Mouse (Mus musculus) intestine, embryonic 14.5 days (tissue): ENCODE data around the gene Fam198b. TPM values are rescaled to one million over a fixed set of nuclear protein-coding genes. Genes with fewer than 3 reads are reported as not detected.
A peak's percentile ranks its signal among the peaks of the same experiment; 100 is the strongest.
"Not testable (repeated sequence)": the region's sequence is repeated elsewhere in the genome, so short reads cannot be mapped to it uniquely, and the experiment has no call there.

ENCODE experiments used
- ATAC-seq: fragments of 200-750 bp; cut with Nextera tagmentation; replicated peaks from 2 replicates; pipeline ENCODE4 v1.8.0; 2017; ENCODE audit warnings: low read depth, moderate number of reproducible peaks, moderate TSS enrichment, moderate library complexity; ENCODE audit not compliant: low FRiP score, low TSS enrichment
- DNase-seq: peaks from one replicate; pipeline ENCODE4 v3.0.0-alpha.2; 2018; ENCODE audit warnings: low spot score
- H3K27ac ChIP-seq: fragments of 300-500 bp; sonication (generic); 2 replicates; pipeline ENCODE4 v1.5.1; 2014; ENCODE audit warnings: low read depth, mild to moderate bottlenecking, control low read depth
- H3K27me3 ChIP-seq: fragments of 300-500 bp; sonication (generic); replicated peaks from 2 replicates; pipeline ENCODE4 v1.6.1; 2014; ENCODE audit warnings: low read length, control low read depth; ENCODE audit not compliant: control insufficient read depth, insufficient read depth
- H3K36me3 ChIP-seq: fragments of 300-500 bp; sonication (generic); 2 replicates; pipeline ENCODE4 v1.6.1; 2014; ENCODE audit warnings: low read length, control low read depth; ENCODE audit not compliant: control insufficient read depth, insufficient read depth
- H3K4me1 ChIP-seq: fragments of 300-500 bp; sonication (generic); replicated peaks from 2 replicates; pipeline ENCODE4 v1.6.1; 2014; ENCODE audit warnings: low read length, control low read depth, mixed read lengths; ENCODE audit not compliant: control insufficient read depth, insufficient read depth
- H3K4me2 ChIP-seq: fragments of 300-500 bp; sonication (generic); 2 replicates; pipeline ENCODE4 v1.6.1; 2014; ENCODE audit warnings: low read length
- H3K4me3 ChIP-seq: fragments of 300-500 bp; sonication (generic); 2 replicates; pipeline ENCODE4 v1.5.1; 2014; ENCODE audit warnings: low read depth, low read length, control low read depth, mixed read lengths
- H3K9ac ChIP-seq: fragments of 300-500 bp; sonication (generic); 2 replicates; pipeline ENCODE4 v1.6.1; 2014; ENCODE audit warnings: mild to moderate bottlenecking, low read length
- H3K9me3 ChIP-seq: fragments of 300-500 bp; sonication (generic); 2 replicates; pipeline ENCODE4 v1.6.1; 2016; ENCODE audit warnings: low read length, control low read depth; ENCODE audit not compliant: control insufficient read depth
- WGBS: fragments of 180-500 bp; shearing (Covaris S2); extraction: QIAGEN DNeasy Blood & Tissue Kit; methylation state at CpG from one replicate; pipeline ENCODE4 v1.1.7; 2014; 5-methylcytosine and 5-hydroxymethylcytosine counted together
- polyA plus RNA-seq: library from polyadenylated mRNA; unstranded; fragments of >200 nt; fragmentation: Nextera tagmentation; extraction: Ambion mirVana; gene quantifications from 2 replicates; pipeline ENCODE4 v1.2.1, GENCODE M21; 2014

Fam198b gene
- polyA plus RNA-seq, 1 experiment from 2014 or later = 10.8 TPM

DNA sequence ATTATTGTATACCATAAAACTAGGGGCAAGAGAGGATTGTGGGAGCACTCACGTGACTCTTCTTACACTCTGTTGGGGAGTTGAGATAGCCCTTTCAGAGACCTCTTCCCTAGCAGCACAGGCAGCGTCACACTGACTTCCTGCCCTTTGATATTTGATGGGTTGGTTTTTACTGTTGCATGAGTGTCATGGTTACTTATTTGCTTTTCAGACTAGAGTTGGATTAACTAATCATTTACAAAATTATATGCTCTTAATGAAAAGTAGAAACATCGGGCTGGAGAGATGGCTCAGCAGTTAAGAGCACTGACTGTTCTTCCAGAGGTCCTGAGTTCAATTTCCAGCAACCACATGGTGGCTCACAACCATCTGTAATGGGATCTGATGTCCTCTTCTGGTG, 85.2 kb downstream of the Fam198b start:
- whole genome bisulfite sequencing = 79% methylated on average over 3 of the region's 3 CpGs
- H3K4me3 ChIP-seq, H3K4me2 ChIP-seq, DNase-seq, H3K27ac ChIP-seq, H3K36me3 ChIP-seq, H3K27me3 ChIP-seq, H3K9ac ChIP-seq, H3K9me3 ChIP-seq, ATAC-seq, H3K4me1 ChIP-seq: not testable (repeated sequence)

DNA sequence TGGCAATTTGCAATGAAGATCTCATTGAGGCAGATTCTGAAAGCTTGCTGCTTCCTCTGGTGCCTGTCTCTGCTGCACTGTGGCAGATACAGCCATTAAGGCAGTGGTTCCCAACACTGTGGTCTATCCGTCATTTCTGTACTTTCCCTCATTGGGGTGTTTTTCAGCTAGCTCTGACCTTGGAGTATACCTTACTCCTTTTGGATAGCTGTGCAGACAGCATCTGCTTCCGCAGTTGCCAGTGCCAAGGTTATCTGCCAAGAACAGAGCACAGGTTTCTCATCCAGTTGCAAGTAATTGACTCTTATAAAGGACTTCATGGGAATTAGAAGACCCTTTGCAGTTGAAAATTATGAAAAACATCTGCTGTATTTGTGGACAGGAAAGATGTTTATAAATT, 85.7 kb downstream of the Fam198b start:
- H3K9me3 ChIP-seq = no peaks in the 10 kb centered on the region
- no peak overlapping the region for H3K9ac ChIP-seq
- H3K4me1 ChIP-seq = no peaks in the 10 kb centered on the region
- H3K4me3 ChIP-seq = no peak overlapping the region
- H3K4me2 ChIP-seq = no peak overlapping the region
- ATAC-seq (no peak), DNase-seq (no peak)
- no peaks in the 10 kb centered on the region for H3K27me3 ChIP-seq
- 69% methylated on average over 2 of the region's 2 CpGs for WGBS
- no peak overlapping the region for H3K27ac ChIP-seq
- H3K36me3 ChIP-seq = no peaks in the 10 kb centered on the region

DNA sequence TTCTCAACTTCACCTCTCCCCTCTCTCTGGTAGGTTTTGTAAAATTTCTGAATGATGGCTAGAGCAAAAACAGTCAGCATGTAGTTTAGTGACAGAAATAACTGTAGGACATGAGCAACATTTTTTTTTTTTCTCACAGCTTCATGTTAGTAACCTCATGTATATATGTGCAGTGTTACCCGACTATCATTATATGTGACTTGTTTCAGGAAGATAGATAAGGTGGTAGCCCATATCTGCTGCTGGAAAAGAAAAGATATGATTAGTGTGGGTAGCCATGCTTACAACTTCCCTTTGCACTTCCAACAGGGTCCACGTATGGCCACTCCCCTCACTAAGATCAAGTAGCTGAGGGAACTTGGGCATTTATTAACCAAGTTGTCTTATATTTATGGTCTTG, 86.2 kb downstream of the Fam198b start:
- Histone ChIP-seq H3K27me3 (no peaks in the 10 kb centered on the region), H3K9me3 (no peaks in the 10 kb centered on the region), H3K9ac (no peak overlapping the region), H3K4me2 (no peak overlapping the region), H3K36me3 (no peaks in the 10 kb centered on the region), H3K4me1 (no peaks in the 10 kb centered on the region), H3K4me3 (no peak overlapping the region), H3K27ac (no peak overlapping the region)
- DNase-seq (no peak), ATAC-seq (no peak)
- 64% methylated on average over 2 of the region's 2 CpGs for WGBS

DNA sequence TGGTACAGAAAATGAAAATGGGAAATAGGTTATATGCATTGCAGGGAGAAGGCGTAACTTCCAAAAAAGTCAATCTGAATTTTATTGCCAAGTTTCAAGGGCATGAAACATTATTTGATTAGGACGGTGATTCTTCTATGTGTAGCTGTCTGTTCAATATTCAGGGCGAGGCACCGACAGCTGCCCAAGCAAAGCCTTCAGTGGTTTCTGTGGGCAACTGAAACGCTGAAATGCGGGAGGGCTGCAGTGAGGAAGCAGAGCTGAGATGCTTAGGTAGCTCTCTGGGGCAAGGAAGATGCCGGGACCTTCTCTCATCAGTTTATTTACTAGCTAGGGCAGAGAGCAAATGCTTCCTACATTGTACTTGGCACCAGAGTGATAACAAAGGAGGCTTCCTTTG, 87.2 kb downstream of the Fam198b start:
- no peaks in the 10 kb centered on the region for H3K9me3 ChIP-seq
- no peaks in the 10 kb centered on the region for H3K27me3 ChIP-seq
- H3K4me3 ChIP-seq = no peak overlapping the region
- no peak overlapping the region for H3K27ac ChIP-seq
- WGBS = 75% methylated on average over 7 of the region's 7 CpGs
- ATAC-seq (no peak), DNase-seq (no peak)
- no peaks in the 10 kb centered on the region for H3K36me3 ChIP-seq
- no peak overlapping the region for H3K9ac ChIP-seq
- H3K4me1 ChIP-seq = no peaks in the 10 kb centered on the region; the same call in 1 of the 2 replicates
- H3K4me2 ChIP-seq = no peak overlapping the region

DNA sequence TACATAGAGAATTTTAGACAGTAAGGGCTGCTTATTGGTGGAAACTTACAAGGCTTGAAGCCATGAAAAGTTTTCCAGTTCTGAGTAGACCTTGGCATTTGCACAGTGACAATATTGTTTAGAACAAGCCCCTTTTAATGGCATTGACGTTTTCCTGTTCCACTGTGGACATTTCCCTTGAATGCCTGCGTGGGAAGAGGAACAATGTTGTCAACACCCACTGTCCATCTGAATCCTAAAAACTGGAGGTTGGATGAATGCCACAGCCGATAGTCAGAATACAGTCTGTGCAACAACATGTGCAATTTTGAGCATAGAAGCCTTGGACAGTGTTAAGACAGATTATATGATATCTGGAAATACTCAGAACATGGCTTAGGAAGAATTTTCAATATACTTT, 92.5 kb downstream of the Fam198b start:
- DNase-seq (no peak), ATAC-seq (no peak)
- Histone ChIP-seq H3K4me1 (no peaks in the 10 kb centered on the region; the same call in 1 of the 2 replicates), H3K36me3 (no peaks in the 10 kb centered on the region), H3K9ac (no peak overlapping the region), H3K27ac (no peak overlapping the region), H3K9me3 (no peaks in the 10 kb centered on the region), H3K27me3 (no peaks in the 10 kb centered on the region), H3K4me2 (no peak overlapping the region), H3K4me3 (no peak overlapping the region)
- 44% methylated on average over 3 of the region's 3 CpGs for WGBS

DNA sequence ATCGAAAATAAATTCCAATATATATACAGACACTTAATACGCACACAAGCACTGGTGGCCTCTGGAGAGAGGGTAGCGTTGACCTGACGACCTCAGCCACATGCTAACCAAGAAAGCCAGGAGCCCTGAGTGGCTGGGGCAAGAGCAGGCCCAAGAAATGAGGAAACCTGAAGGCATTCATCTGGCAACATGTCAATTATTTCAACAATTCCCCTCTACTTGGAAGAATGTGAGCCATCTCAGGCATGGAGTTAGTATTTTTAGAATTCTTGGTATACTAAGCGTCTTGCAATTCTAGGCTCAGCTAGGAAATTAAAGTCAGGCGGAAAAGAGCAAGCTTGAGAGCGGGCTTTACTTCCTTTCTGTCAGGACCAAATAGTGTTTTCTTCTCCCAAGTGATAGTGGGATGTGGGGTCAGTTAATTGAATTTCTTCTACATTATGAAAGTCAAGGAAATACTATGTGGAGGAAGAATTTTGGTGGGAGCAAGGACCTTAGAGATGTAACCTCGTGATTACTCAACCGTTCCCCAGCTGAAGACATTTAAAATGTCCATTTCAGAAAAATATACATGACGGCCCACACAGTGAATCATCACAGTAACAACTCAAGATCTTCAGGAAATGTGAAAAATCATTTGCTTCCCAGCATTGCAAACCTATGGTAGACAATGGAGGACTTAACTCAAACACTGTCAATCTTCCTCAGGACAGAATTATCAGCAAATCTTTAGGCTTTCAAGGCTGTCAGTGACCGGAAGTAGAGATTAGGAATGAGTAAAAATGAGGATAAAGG, 93.5 kb downstream of the Fam198b start:
- no peak for DNase-seq
- 56% methylated on average over 11 of the region's 11 CpGs for WGBS
- Histone ChIP-seq H3K9me3 (no peaks in the 10 kb centered on the region), H3K36me3 (no peaks in the 10 kb centered on the region), H3K27me3 (no peaks in the 10 kb centered on the region), H3K9ac (no peak overlapping the region), H3K27ac (peak overlapping the region; percentile 47), H3K4me1 (no peaks in the 10 kb centered on the region; the same call in 1 of the 2 replicates), H3K4me3 (no peak overlapping the region), H3K4me2 (no peak overlapping the region)
- ATAC-seq = no peak

DNA sequence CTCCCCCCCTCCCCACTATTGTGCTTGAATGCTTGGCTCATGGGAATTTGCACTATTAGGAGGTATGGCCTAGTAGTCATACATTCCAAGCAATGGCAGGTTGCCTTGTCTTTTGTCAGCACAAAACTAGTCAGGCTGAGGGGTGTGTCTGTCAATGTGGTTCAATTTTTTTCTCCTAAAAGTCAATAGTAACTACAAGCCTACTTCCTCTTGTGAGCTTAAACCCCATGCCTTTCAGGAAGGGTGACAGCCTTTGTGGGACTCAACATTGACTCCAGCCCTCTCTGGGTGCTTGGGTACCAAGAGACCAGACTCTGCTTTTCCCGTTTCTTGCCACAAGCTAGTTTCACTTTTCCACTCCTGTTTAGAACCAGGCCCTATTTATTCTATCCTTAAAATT, 96.4 kb downstream of the Fam198b start:
- H3K9me3 ChIP-seq = no peaks in the 10 kb centered on the region
- no peak overlapping the region for H3K27ac ChIP-seq
- no peak overlapping the region for H3K9ac ChIP-seq
- 89% methylated on average over 1 of the region's 1 CpGs for WGBS
- H3K4me3 ChIP-seq = no peak overlapping the region
- no peaks in the 10 kb centered on the region for H3K27me3 ChIP-seq
- H3K4me1 ChIP-seq = no peaks in the 10 kb centered on the region; the same call in 1 of the 2 replicates
- no peak overlapping the region for H3K4me2 ChIP-seq
- ATAC-seq (no peak), DNase-seq (no peak)
- no peaks in the 10 kb centered on the region for H3K36me3 ChIP-seq

DNA sequence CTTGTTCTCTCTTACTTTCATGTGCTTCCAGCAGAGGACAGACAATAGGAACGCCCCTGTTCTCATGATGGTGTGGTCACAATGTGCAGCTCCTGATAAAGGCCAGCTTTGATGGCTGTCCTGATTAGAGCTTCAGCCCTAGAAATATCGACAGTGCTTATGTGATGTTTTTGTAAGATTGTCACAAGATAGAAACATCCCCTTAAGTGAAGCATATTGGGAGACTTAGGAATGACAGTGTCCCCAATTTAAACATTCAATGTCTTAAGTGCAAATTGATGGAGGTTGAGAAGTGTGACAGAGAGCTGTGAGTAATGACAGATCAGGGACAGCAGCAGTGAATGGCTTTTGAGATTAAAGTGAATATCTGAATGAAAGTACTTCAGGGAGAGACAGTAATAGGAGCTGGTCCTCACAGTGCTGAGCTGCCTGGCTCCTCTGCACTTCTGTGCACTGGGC, 99.7 kb downstream of the Fam198b start:
- Histone ChIP-seq H3K27me3 (no peaks in the 10 kb centered on the region), H3K4me1 (no peaks in the 10 kb centered on the region), H3K9me3 (no peaks in the 10 kb centered on the region), H3K4me2 (no peak overlapping the region), H3K9ac (no peak overlapping the region), H3K4me3 (no peak overlapping the region), H3K27ac (no peak overlapping the region), H3K36me3 (no peaks in the 10 kb centered on the region)
- ATAC-seq (no peak), DNase-seq (no peak)
- 77% methylated on average over 2 of the region's 2 CpGs for WGBS

DNA sequence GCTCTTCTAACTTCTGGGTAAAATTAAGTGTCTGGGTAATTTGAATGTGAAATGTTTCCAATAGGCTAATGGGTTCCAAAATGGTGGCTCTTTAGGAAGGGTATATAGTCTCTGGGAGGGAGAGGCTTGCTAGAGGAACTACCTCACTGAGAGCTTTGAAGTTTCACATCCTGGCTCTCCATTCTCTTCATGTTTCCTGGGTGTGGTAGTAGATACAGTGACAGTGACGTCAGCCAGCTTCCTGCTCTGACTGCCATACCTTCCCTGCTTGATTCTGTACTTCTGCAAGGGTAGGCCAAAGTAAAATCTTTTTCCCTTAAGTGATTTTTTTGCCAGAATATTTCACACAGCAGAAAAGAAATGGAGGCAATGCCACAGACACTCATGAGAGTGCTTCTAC, 100.2 kb downstream of the Fam198b start:
- H3K27me3 ChIP-seq = no peaks in the 10 kb centered on the region
- H3K9me3 ChIP-seq = no peaks in the 10 kb centered on the region
- no peak overlapping the region for H3K4me3 ChIP-seq
- no peak for ATAC-seq
- no peak for DNase-seq
- no peaks in the 10 kb centered on the region for H3K4me1 ChIP-seq
- no peak overlapping the region for H3K4me2 ChIP-seq
- H3K36me3 ChIP-seq = no peaks in the 10 kb centered on the region
- no peak overlapping the region for H3K27ac ChIP-seq
- H3K9ac ChIP-seq = no peak overlapping the region
- WGBS = 53% methylated on average over 1 of the region's 1 CpGs
